Mouse (Mus musculus) megakaryocyte, embryonic 14.5 days (primary cell): ENCODE measurements around the gene B3gnt7. TPM values are rescaled to one million over a fixed set of nuclear protein-coding genes. Genes with fewer than 3 reads are reported as not detected.

Experiments
- H3K27me3 ChIP-seq: replicated peaks from 2 replicates; pipeline ENCODE3; 2012; ENCODE audit warnings: inconsistent platforms
- H3K36me3 ChIP-seq: replicated peaks from 2 replicates; pipeline ENCODE3; 2012; ENCODE audit warnings: low read length, inconsistent platforms, mixed read lengths
- H3K4me1 ChIP-seq: 2 replicates; pipeline ENCODE4 v1.6.1; 2012; ENCODE audit warnings: inconsistent platforms
- H3K4me3 ChIP-seq: replicated peaks from 2 replicates; pipeline ENCODE3; 2012; ENCODE audit warnings: moderate library complexity, mild to moderate bottlenecking, inconsistent platforms
- H3K9me3 ChIP-seq: 2 replicates; pipeline ENCODE4 v1.6.1; 2012; ENCODE audit warnings: inconsistent platforms
- FLI1 ChIP-seq: IDR thresholded peaks from 2 replicates; pipeline ENCODE4 v1.6.1; 2012; ENCODE audit warnings: low read length, inconsistent platforms, mixed read lengths
- GATA1 ChIP-seq: IDR thresholded peaks from 3 replicates; pipeline ENCODE4 v1.6.1; 2012; ENCODE audit warnings: mixed read lengths, low read length, inconsistent platforms, borderline replicate concordance
- polyA plus RNA-seq: library from polyadenylated mRNA; stranded (reverse); fragments of >175 nt; gene quantifications from 2 replicates; pipeline ENCODE4 v1.2.3, GENCODE M21; 2012; ENCODE audit warnings: low replicate concordance; ENCODE audit not compliant: insufficient read depth

Gene B3gnt7
- polyA plus RNA-seq, 1 experiment: 3.7 TPM

- Histone ChIP-seq H3K27me3 (no peaks in the 10 kb centered on the region), H3K9me3 (no peaks in the 10 kb centered on the region), H3K4me1 (peaks cover 43% of the 10 kb centered on the region), H3K36me3 (peaks cover 12% of the 10 kb centered on the region), H3K4me3 (no peak overlapping the region)
- no peak for TF ChIP-seq FLI1
- TF ChIP-seq GATA1: no peak
Observed at GRCm38 (mm10) chr1:86277055-86277454, 25.6 kb upstream of the B3gnt7 start.

DNA sequence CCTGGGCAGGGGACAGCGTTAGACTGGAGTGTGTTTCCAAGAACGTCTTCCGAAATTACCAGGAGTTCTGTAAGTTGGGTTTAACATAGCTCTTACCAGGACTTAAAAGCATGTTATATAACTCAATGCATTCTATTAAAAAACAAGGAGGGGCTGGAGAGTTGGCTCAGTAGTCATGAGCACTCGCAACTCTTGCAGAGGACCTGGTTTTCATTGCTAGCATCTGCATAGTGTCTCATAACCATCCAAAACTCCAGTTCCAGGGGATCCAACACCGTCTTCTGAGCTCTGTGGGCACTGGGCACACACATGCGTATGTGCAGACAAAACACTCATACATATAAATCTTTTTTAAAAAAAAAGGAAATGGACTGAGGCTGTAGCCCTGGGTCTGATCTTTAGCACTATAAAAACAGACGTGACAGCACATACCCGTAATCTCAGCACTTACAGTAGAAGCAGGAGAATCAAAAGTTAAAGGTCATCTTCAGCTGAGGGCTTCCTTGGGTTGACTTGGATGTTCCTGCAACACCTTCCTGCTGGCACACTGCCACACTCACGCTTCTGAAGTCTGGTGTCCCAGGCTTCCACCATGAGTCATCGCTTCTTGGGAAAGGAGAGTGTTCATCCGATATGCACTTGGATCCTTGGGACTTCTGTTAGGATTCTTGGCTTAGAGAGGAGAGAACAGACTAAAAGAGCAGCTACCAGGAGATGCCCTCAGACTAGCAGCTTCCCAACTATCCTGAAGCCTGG, 20.7 kb upstream of the B3gnt7 start:
- no peaks in the 10 kb centered on the region for H3K9me3 ChIP-seq
- no peak overlapping the region for H3K4me3 ChIP-seq
- peaks cover 55% of the 10 kb centered on the region for H3K4me1 ChIP-seq
- H3K36me3 ChIP-seq: peaks cover 2% of the 10 kb centered on the region
- no peak for TF ChIP-seq GATA1
- TF ChIP-seq FLI1: no peak
- H3K27me3 ChIP-seq: no peaks in the 10 kb centered on the region

GRCm38 (mm10) chr1:86284101-86284500, 18.5 kb upstream of the B3gnt7 start:
- H3K36me3 ChIP-seq: peaks cover 2% of the 10 kb centered on the region
- peaks cover 54% of the 10 kb centered on the region for H3K4me1 ChIP-seq
- no peak for TF ChIP-seq GATA1
- no peak for TF ChIP-seq FLI1
- H3K4me3 ChIP-seq: no peak overlapping the region
- no peaks in the 10 kb centered on the region for H3K9me3 ChIP-seq
- H3K27me3 ChIP-seq: no peaks in the 10 kb centered on the region

- no peaks in the 10 kb centered on the region for H3K9me3 ChIP-seq
- TF ChIP-seq FLI1 (no peak), GATA1 (no peak)
- no peaks in the 10 kb centered on the region for H3K27me3 ChIP-seq
- peaks cover 47% of the 10 kb centered on the region for H3K4me1 ChIP-seq
- no peak overlapping the region for H3K4me3 ChIP-seq
- H3K36me3 ChIP-seq: peaks cover 2% of the 10 kb centered on the region
Observed at GRCm38 (mm10) chr1:86285295-86285694, 17.3 kb upstream of the B3gnt7 start.

DNA sequence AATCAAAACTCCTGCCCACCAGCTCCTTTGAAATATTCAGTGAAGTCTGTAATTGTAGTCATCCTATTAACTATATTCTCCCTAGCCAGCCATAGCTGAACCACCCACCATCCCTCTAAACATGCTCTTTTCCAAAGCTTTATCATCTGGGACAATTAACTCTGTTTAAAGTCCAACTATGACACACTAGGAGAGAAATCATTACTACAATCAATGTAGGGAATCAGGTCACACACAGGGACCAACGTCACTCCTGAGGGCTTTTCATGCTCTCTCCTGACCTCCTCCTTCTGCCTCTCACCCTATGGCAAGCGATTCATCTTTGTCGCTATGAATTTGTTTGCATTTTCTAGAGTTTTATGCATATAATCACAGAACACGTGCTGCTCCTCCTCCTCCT, 15.2 kb upstream of the B3gnt7 start:
- H3K4me1 ChIP-seq: peaks cover 45% of the 10 kb centered on the region
- peaks cover 2% of the 10 kb centered on the region for H3K36me3 ChIP-seq
- H3K4me3 ChIP-seq: no peak overlapping the region
- H3K9me3 ChIP-seq: no peaks in the 10 kb centered on the region
- no peaks in the 10 kb centered on the region for H3K27me3 ChIP-seq
- TF ChIP-seq GATA1 (no peak), FLI1 (no peak)

DNA sequence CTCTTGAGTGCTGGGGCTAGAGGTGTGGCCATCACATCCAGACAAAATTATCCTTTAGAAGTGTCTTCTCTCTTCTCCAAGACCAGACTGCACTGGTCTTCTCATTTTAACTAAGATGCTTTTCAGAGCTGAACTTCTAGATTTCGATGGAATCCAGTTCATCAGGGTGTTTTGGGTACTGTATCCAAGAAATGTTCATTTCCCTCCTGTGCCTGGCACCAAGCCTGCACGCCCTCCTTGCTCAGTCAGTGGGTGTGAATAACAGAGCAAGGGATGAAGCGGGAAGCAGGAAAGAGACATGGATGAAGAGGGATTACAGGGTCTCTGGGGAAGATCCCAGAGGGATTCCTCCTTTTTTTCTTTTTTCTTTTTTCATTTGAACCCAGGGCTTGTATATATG, 12.2 kb upstream of the B3gnt7 start:
- H3K36me3 ChIP-seq: peaks cover 3% of the 10 kb centered on the region
- peaks cover 37% of the 10 kb centered on the region for H3K4me1 ChIP-seq
- H3K27me3 ChIP-seq: no peaks in the 10 kb centered on the region
- TF ChIP-seq FLI1 (no peak), GATA1 (no peak)
- no peak overlapping the region for H3K4me3 ChIP-seq
- H3K9me3 ChIP-seq: no peaks in the 10 kb centered on the region

DNA sequence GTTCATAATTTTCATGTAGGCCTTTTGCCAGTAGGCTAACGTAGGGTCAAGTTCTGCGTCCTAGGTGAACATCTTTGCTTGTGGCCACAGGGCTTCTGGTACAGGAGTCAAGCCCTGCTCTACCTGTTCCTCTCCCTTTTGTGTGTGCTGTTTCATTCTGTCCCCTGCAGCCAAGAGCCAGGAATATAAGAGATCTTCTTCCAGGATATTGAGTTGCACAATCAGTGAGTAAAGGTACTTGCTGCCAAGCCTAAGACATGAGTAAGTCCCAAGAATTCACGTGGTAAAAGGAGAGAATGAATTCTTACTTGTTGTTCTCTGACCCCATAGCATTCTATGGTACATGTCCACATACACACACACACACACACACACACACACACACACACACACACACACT, 9.5 kb upstream of the B3gnt7 start:
- Histone ChIP-seq H3K4me1 (peaks cover 46% of the 10 kb centered on the region), H3K27me3 (no peaks in the 10 kb centered on the region), H3K9me3 (no peaks in the 10 kb centered on the region), H3K4me3 (no peak overlapping the region), H3K36me3 (peaks cover 4% of the 10 kb centered on the region)
- no peak for TF ChIP-seq GATA1
- no peak for TF ChIP-seq FLI1

DNA sequence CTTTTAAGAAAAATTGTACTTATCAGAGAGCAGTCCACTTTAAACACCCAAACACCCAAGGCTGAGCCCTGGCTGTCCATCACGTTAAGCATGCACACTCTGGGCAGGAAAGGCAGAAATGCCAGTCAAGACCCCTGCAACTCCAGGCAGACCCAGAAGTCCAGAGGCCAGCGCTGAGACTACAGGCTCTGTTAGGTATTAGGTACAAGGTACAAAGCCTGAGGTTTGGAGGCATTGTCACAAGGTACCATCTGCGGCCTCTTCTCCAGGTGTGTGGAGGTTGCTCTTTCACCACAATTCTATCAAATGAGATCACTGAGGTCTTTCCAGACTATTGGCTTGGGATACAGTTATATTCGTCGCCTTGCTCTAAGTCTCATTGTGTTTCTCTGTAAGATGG, 8.8 kb upstream of the B3gnt7 start:
- Histone ChIP-seq H3K4me1 (peaks cover 50% of the 10 kb centered on the region), H3K9me3 (no peaks in the 10 kb centered on the region), H3K27me3 (no peaks in the 10 kb centered on the region), H3K36me3 (peaks cover 4% of the 10 kb centered on the region), H3K4me3 (no peak overlapping the region)
- TF ChIP-seq FLI1 (no peak), GATA1 (no peak)

GRCm38 (mm10) chr1:86294472-86294871, 8.2 kb upstream of the B3gnt7 start:
- Histone ChIP-seq H3K4me3 (no peak overlapping the region), H3K9me3 (no peaks in the 10 kb centered on the region), H3K27me3 (no peaks in the 10 kb centered on the region), H3K36me3 (peaks cover 4% of the 10 kb centered on the region), H3K4me1 (peaks cover 55% of the 10 kb centered on the region)
- no peak for TF ChIP-seq FLI1
- TF ChIP-seq GATA1: no peak

- Histone ChIP-seq H3K36me3 (peaks cover 7% of the 10 kb centered on the region), H3K9me3 (no peaks in the 10 kb centered on the region), H3K4me1 (peaks cover 88% of the 10 kb centered on the region), H3K4me3 (no peak overlapping the region), H3K27me3 (peaks cover 15% of the 10 kb centered on the region)
- TF ChIP-seq FLI1: no peak
- TF ChIP-seq GATA1: no peak
Observed at GRCm38 (mm10) chr1:86300093-86300492, 2.5 kb upstream of the B3gnt7 start.
